Mouse (Mus musculus) MEL (cell line): ENCODE data around the gene 4930442H23Rik. TPM values are rescaled to one million over a fixed set of nuclear protein-coding genes. Genes with fewer than 3 reads are reported as not detected.

Experiments used
- DNase-seq: peaks from one replicate; pipeline ENCODE4 v3.0.0; 2011; ENCODE audit warnings: low read depth, low spot score
- H3K27ac ChIP-seq: 2 replicates; pipeline ENCODE4 v1.5.1; 2012; ENCODE audit warnings: low read depth, mild to moderate bottlenecking, control low read depth, low read length, moderate library complexity; ENCODE audit not compliant: control insufficient read depth
- H3K27me3 ChIP-seq, 2 experiments: fragments of 150-350 bp in 1 of 2; sonication (generic) in 1 of 2; 2 replicates each; pipeline ENCODE4 v1.6.1; 2012; ENCODE audit warnings: low read length in 2 of 2, mild to moderate bottlenecking in 2 of 2, improper control_type of control experiment in 1 of 2, moderate library complexity in 1 of 2; ENCODE audit not compliant: insufficient read depth in 2 of 2, control insufficient read depth in 1 of 2
- H3K36me3 ChIP-seq, 2 experiments: 2 replicates each; pipeline ENCODE4 v1.6.1; 2012 to 2014; ENCODE audit warnings: low read length in 2 of 2, improper control_type of control experiment in 1 of 2, inconsistent platforms in 1 of 2, mild to moderate bottlenecking in 1 of 2; ENCODE audit not compliant: insufficient read depth in 2 of 2, control insufficient read depth in 1 of 2
- H3K4me1 ChIP-seq, 2 experiments: fragments of 150-350 bp in 1 of 2; sonication (generic) in 1 of 2; 2 replicates each; pipeline ENCODE4 v1.6.1; 2012; ENCODE audit warnings: low read length in 2 of 2, improper control_type of control experiment in 1 of 2, mild to moderate bottlenecking in 1 of 2; ENCODE audit not compliant: insufficient read depth in 2 of 2, control insufficient read depth in 1 of 2
- H3K4me3 ChIP-seq, 2 experiments: fragments of 150-350 bp in 1 of 2; sonication (generic) in 1 of 2; 2 replicates each; pipeline ENCODE4 v1.5.1; 2012; ENCODE audit warnings: low read depth in 2 of 2, low read length in 2 of 2, mild to moderate bottlenecking in 2 of 2, moderate library complexity in 2 of 2, control low read depth in 1 of 2, improper control_type of control experiment in 1 of 2; ENCODE audit not compliant: control insufficient read depth in 1 of 2, insufficient read depth in 1 of 2
- H3K79me2 ChIP-seq: 2 replicates; pipeline ENCODE4 v1.6.1; 2012; ENCODE audit warnings: mild to moderate bottlenecking, low read length, moderate library complexity; ENCODE audit not compliant: control insufficient read depth, poor library complexity, insufficient read depth
- H3K9ac ChIP-seq: 2 replicates; pipeline ENCODE4 v1.6.1; 2012; ENCODE audit warnings: low read depth, mild to moderate bottlenecking, control low read depth, low read length, moderate library complexity; ENCODE audit not compliant: control insufficient read depth, poor library complexity, severe bottlenecking
- H3K9me3 ChIP-seq: fragments of 150-350 bp; sonication (generic); replicated peaks from 2 replicates; pipeline ENCODE4 v1.6.1; 2012; ENCODE audit warnings: mild to moderate bottlenecking, low read length, improper control_type of control experiment, moderate library complexity; ENCODE audit not compliant: insufficient read depth
- CHD1 ChIP-seq: IDR thresholded peaks from 2 replicates; pipeline ENCODE4 v1.6.1; 2012; ENCODE audit warnings: low read depth, mild to moderate bottlenecking, inconsistent platforms, low read length, improper control_type of control experiment
- E2F4 ChIP-seq: IDR thresholded peaks from 2 replicates; pipeline ENCODE4 v1.6.1; 2011; ENCODE audit warnings: low read depth, low read length, improper control_type of control experiment, borderline replicate concordance
- ELF1 ChIP-seq: IDR thresholded peaks from 2 replicates; pipeline ENCODE4 v1.6.1; 2014; ENCODE audit warnings: low read depth, mild to moderate bottlenecking, inconsistent platforms, low read length, improper control_type of control experiment, moderate library complexity
- EP300 ChIP-seq, 2 experiments: IDR thresholded peaks; 2 replicates each; pipeline ENCODE4 v1.6.1; 2011; ENCODE audit warnings: improper control_type of control experiment in 2 of 2, low read length in 2 of 2, low read depth in 1 of 2, mild to moderate bottlenecking in 1 of 2
- GABPA ChIP-seq: IDR thresholded peaks from 2 replicates; pipeline ENCODE4 v1.6.1; 2012; ENCODE audit warnings: low read depth, mild to moderate bottlenecking, inconsistent platforms, low read length, improper control_type of control experiment, moderate library complexity
- GATA1 ChIP-seq: IDR thresholded peaks from 2 replicates; pipeline ENCODE4 v1.6.1; 2011; ENCODE audit warnings: low read depth, low read length, improper control_type of control experiment
- HCFC1 ChIP-seq: IDR thresholded peaks from 2 replicates; pipeline ENCODE4 v1.6.1; 2012; ENCODE audit warnings: low read depth, mild to moderate bottlenecking, inconsistent platforms, low read length, improper control_type of control experiment, moderate library complexity
- KAT2A ChIP-seq: conservative IDR thresholded peaks from 2 replicates; pipeline ENCODE4 v1.6.1; 2012; ENCODE audit warnings: low read depth, low read length, improper control_type of control experiment, inconsistent platforms
- MAX ChIP-seq: IDR thresholded peaks from 2 replicates; pipeline ENCODE4 v1.6.1; 2011; ENCODE audit warnings: low read length, improper control_type of control experiment
- MAZ ChIP-seq: IDR thresholded peaks from 2 replicates; pipeline ENCODE4 v1.6.1; 2012; ENCODE audit warnings: low read depth, mild to moderate bottlenecking, inconsistent platforms, low read length, improper control_type of control experiment
- MXI1 ChIP-seq: IDR thresholded peaks from 2 replicates; pipeline ENCODE4 v1.6.1; 2011; ENCODE audit warnings: mild to moderate bottlenecking, low read depth, low read length, improper control_type of control experiment
- NELFE ChIP-seq: IDR thresholded peaks from 2 replicates; pipeline ENCODE4 v1.6.1; 2011; ENCODE audit warnings: low read depth, low read length, improper control_type of control experiment
- POLR2AphosphoS2 ChIP-seq: IDR thresholded peaks from 2 replicates; pipeline ENCODE4 v1.6.1; 2011; ENCODE audit warnings: low read length, improper control_type of control experiment
- RCOR1 ChIP-seq: IDR thresholded peaks from 2 replicates; pipeline ENCODE4 v1.6.1; 2012; ENCODE audit warnings: low read depth, mild to moderate bottlenecking, inconsistent platforms, low read length, improper control_type of control experiment
- SIN3A ChIP-seq: IDR thresholded peaks from 2 replicates; pipeline ENCODE4 v1.6.1; 2012; ENCODE audit warnings: low read length, improper control_type of control experiment, inconsistent platforms
- UBTF ChIP-seq: IDR thresholded peaks from 2 replicates; pipeline ENCODE4 v1.6.1; 2012; ENCODE audit warnings: low read depth, mild to moderate bottlenecking, inconsistent platforms, low read length, improper control_type of control experiment, moderate library complexity, borderline replicate concordance; ENCODE audit not compliant: insufficient read depth
- ZC3H11A ChIP-seq: IDR thresholded peaks from 2 replicates; pipeline ENCODE4 v1.6.1; 2012; ENCODE audit warnings: low read depth, mild to moderate bottlenecking, inconsistent platforms, low read length, improper control_type of control experiment
- polyA plus RNA-seq, 2 experiments: library from polyadenylated mRNA; stranded (reverse) in 1 of 2; unstranded in 1 of 2; fragments of >175 nt in 1 of 2; fragments of >200 nt in 1 of 2; gene quantifications; 2 replicates each; pipeline versions ENCODE4 v1.2.1 to v1.2.4; 2012; ENCODE audit warnings: low replicate concordance in 2 of 2, low read depth in 1 of 2; ENCODE audit not compliant: insufficient read length in 2 of 2, insufficient read depth in 1 of 2, missing spikeins in 1 of 2
- total RNA-seq: library from RNA; depleted of rRNA; stranded (reverse); fragments of 300-350 nt; gene quantifications from 2 replicates; pipeline ENCODE4 v1.2.3, GENCODE M21; 2012

The 4930442H23Rik gene
- total and polyA plus RNA-seq, 3 experiments = 0.31 to 0.42 TPM; not detected in 1

DNA sequence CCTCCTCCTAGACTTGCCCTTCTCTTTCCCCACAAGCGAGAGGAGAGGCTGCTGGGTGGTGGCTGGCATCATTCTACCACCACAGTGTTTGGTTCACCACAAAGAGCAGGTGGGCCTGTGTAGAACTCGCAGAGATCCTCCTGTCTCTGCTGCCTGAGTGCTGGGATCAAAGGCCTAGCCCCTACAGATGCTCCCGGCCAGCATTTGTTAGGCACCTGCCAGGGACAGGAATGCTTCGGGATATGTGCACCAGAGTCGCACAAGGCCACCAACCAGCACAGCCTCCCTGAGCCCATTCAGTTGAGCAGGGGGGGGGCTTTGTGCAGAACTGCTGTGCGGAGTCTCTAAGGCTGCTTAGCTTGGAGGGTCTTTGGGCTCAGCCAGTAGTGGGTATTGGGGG is 38.3 kb downstream of the 4930442H23Rik start:
- no peak for DNase-seq
- Histone ChIP-seq H3K9ac (no peak overlapping the region), H3K79me2 (peaks cover 70% of the 10 kb centered on the region), H3K4me1 (0 out of 4 replicates have a peak, but pooled peaks cover 0 to 2% of the 10 kb centered on the region in 2 experiments), H3K36me3 (peaks cover 5 to 17% of the 10 kb centered on the region in 2 experiments), H3K4me3 (no peak overlapping the region), H3K27ac (no peak overlapping the region), H3K9me3 (no peaks in the 10 kb centered on the region), H3K27me3 (no peaks in the 10 kb centered on the region)
- TF ChIP-seq EP300 (IDR thresholded peaks at IDR 0.05; ENCODE audit: low read depth in 1 of 2, low read length in 2 of 2) = no peak
- TF ChIP-seq CHD1 = no peak
- no peak for TF ChIP-seq RCOR1
- no peak for TF ChIP-seq E2F4
- TF ChIP-seq NELFE = no peak
- no peak for TF ChIP-seq MAX

DNA sequence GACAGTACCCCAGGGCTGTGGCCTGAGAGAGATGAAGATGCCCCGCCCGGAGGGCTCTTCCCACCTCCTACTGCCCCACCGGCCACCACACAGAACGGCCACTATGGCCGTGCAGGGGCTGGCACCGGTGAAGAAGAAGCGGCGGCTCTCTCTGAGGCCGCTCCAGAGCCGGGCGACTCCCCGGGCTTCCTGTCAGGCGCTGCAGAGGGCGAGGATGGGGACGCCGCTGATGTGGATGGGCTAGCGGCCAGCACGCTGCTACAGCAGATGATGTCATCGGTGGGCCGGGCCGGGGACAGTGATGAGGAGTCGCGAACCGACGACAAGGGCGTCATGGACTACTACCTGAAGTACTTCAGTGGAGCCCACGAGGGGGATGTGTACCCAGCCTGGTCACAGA is 39.0 kb downstream of the 4930442H23Rik start:
- no peak overlapping the region for H3K9ac ChIP-seq
- no peak overlapping the region for H3K4me3 ChIP-seq
- H3K27ac ChIP-seq = no peak overlapping the region
- TF ChIP-seq UBTF (no peak), POLR2AphosphoS2 (no peak), HCFC1 (no peak), ELF1 (no peak), GABPA (no peak), MXI1 (no peak), GATA1 (no peak), MAZ (no peak), ZC3H11A (no peak)
- no peak for DNase-seq
- no peaks in the 10 kb centered on the region for H3K9me3 ChIP-seq
- 0 out of 4 replicates have a peak, but pooled peaks cover 0 to 2% of the 10 kb centered on the region in 2 experiments for H3K4me1 ChIP-seq
- H3K79me2 ChIP-seq = peaks cover 73% of the 10 kb centered on the region
- H3K27me3 ChIP-seq = no peaks in the 10 kb centered on the region
- H3K36me3 ChIP-seq = peaks cover 5 to 17% of the 10 kb centered on the region in 2 experiments

- DNase-seq = no peak
- H3K36me3 ChIP-seq = peaks cover 9 to 16% of the 10 kb centered on the region in 2 experiments
- H3K4me1 ChIP-seq = peaks cover under 1 to 8% of the 10 kb centered on the region in 2 experiments; a peak in 3 of 4 replicates
- TF ChIP-seq SIN3A (no peak), KAT2A (no peak)
- peaks cover 80% of the 10 kb centered on the region for H3K79me2 ChIP-seq
- no peaks in the 10 kb centered on the region for H3K9me3 ChIP-seq
- no peak overlapping the region for H3K4me3 ChIP-seq
- no peaks in the 10 kb centered on the region for H3K27me3 ChIP-seq
- H3K9ac ChIP-seq = no peak overlapping the region
- no peak overlapping the region for H3K27ac ChIP-seq
Observed at GRCm38 (mm10) chr10:81143845-81144437, 39.7 kb downstream of the 4930442H23Rik start.
